In the genomic region with DNA sequence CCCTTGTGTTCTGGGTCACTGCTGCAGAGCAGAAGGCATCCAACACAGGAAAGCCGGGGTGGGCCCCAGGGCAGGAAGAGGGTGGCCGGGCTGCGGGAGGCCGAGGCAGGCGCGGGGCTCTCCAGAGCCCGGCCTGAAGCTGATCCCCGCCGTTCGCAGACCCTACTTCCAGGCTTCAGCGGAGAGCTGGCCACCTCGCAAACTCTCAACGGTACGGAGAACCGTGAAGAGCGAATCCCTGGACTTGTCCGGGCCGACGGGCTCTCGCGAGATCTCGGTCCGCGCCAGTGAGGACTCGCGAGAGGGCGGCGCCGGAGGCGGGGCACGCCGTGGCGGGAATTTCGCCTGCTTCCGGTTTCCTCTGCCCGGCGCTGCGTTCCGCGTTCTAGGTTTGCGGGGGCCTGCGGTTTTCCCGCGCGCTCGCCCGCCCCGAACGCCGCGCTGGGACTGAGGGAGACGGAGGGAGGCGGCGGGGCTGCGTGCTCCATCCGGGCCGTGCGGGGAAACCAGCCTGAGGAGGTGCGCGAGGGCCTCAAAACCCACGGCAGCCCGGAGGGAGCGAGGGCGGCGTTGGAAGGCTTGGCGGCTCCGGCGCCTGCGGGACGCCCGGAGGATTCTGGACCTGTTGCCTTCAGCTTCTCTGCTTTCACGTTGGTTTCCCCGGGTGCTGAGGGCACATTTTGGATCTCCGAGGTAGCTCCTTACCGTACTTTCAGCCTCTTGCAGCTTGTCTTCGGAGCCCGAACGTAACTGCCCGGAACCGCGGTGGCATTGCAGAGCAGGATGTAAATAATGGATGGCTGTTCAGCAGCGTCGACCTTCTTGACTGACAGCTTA, we compare ENCODE assay signal across 7 mouse cellular contexts. TPM values are rescaled to one million over a fixed set of nuclear protein-coding genes. Genes with fewer than 3 reads are reported as not detected.
DNase-seq lines count a peak whose midpoint lies in the region; ATAC-seq lines count a peak whose summit lies in the region.

A gene (plus strand): TSS at position 336 of the 837 bp plus-strand sequence.

- H3K36me3 ChIP-seq in embryonic facial prominence, embryonic 11.5 days (replicated peaks; ENCODE audit: control insufficient read depth, insufficient read depth, low read depth, low read length), result no peaks in the 10 kb centered on the region
- peaks cover 30% of the 10 kb centered on the region for H3K36me3 ChIP-seq in limb, embryonic 10.5 days
- no peaks in the 10 kb centered on the region for H3K36me3 ChIP-seq in midbrain, embryonic 13.5 days

- H3K27me3 ChIP-seq in embryonic facial prominence, embryonic 11.5 days (ENCODE audit: control insufficient read depth, insufficient read depth, low read length), result no peaks in the 10 kb centered on the region
- H3K27me3 ChIP-seq in limb, embryonic 10.5 days (ENCODE audit: low read depth, poor library complexity, severe bottlenecking), result no peaks in the 10 kb centered on the region
- H3K27me3 ChIP-seq in midbrain, embryonic 13.5 days, result no peaks in the 10 kb centered on the region

- no peaks in the 10 kb centered on the region for H3K9me3 ChIP-seq in embryonic facial prominence, embryonic 11.5 days (replicated peaks; ENCODE audit: control insufficient read depth, low read length)
- H3K9me3 ChIP-seq in limb, embryonic 10.5 days (replicated peaks), result no peaks in the 10 kb centered on the region
- 0 out of 2 replicates have a peak, but pooled peaks cover 3% of the 10 kb centered on the region for H3K9me3 ChIP-seq in midbrain, embryonic 13.5 days

- peak within 1 kb of the TSS; percentile 60 for H3K4me2 ChIP-seq in embryonic facial prominence, embryonic 11.5 days (ENCODE audit: low read depth, low read length)
- H3K4me2 ChIP-seq in midbrain, embryonic 13.5 days (replicated peaks), result peak within 1 kb of the TSS; percentile 72

- peak within 1 kb of the TSS; percentile 96 for H3K9ac ChIP-seq in embryonic facial prominence, embryonic 11.5 days (replicated peaks; ENCODE audit: low read length)
- peak within 1 kb of the TSS; percentile 91 for H3K9ac ChIP-seq in midbrain, embryonic 13.5 days (replicated peaks)

- peak; percentile 96 for DNase-seq in adrenal gland, postnatal 14 days
- DNase-seq in embryonic facial prominence, embryonic 11.5 days (ENCODE audit: low spot score), result peak; percentile 94
- peak; percentile 84 for DNase-seq in kidney, adult 11 months
- peak; percentile 97 for DNase-seq in limb, embryonic 10.5 days (ENCODE audit: low spot score)
- peak; percentile 88 for DNase-seq in spleen, adult 12 weeks (ENCODE audit: low spot score)

- no peaks in the 10 kb centered on the region for H3K4me1 ChIP-seq in embryonic facial prominence, embryonic 11.5 days (ENCODE audit: control insufficient read depth, insufficient read depth, low read length)
- 0 out of 2 replicates have a peak, but pooled peaks cover 2% of the 10 kb centered on the region for H3K4me1 ChIP-seq in limb, embryonic 10.5 days
- H3K4me1 ChIP-seq in midbrain, embryonic 13.5 days (replicated peaks), result peaks cover 10% of the 10 kb centered on the region

- peak; percentile 99 for ATAC-seq in embryonic facial prominence, embryonic 11.5 days (replicated peaks; ENCODE audit: insufficient number of reproducible peaks, low FRiP score, low TSS enrichment, low read depth)
- peak; percentile 98 for ATAC-seq in granulocyte monocyte progenitor cell, adult 5-6 weeks (replicated peaks; ENCODE audit: poor library complexity, severe bottlenecking)
- peak; percentile 99 for ATAC-seq in midbrain, embryonic 13.5 days

- peak within 1 kb of the TSS; percentile 95 for H3K27ac ChIP-seq in embryonic facial prominence, embryonic 11.5 days (replicated peaks; ENCODE audit: low read depth, low read length)
- H3K27ac ChIP-seq in limb, embryonic 10.5 days, result peak within 1 kb of the TSS; percentile 98
- peak within 1 kb of the TSS; percentile 95 for H3K27ac ChIP-seq in midbrain, embryonic 13.5 days

- under 1% methylated on average over 77 of the region's 83 CpGs for WGBS in embryonic facial prominence, embryonic 11.5 days
- under 1% methylated on average over 80 of the region's 83 CpGs for WGBS in limb, embryonic 10.5 days
- whole genome bisulfite sequencing in midbrain, embryonic 13.5 days, result under 1% methylated on average over 83 of the region's 83 CpGs

- peak within 1 kb of the TSS; percentile 83 for H3K4me3 ChIP-seq in embryonic facial prominence, embryonic 11.5 days (ENCODE audit: low read depth, low read length)
- H3K4me3 ChIP-seq in limb, embryonic 10.5 days, result peak within 1 kb of the TSS; percentile 82
- peak within 1 kb of the TSS; percentile 92 for H3K4me3 ChIP-seq in midbrain, embryonic 13.5 days (replicated peaks)

RNA-seq across cellular contexts. Expression of the gene that starts here (rescaled TPM):
- 6.2 and 7.7 TPM in 2 replicates for total RNA-seq in adrenal gland, postnatal 14 days (2021)
- 38.5 and 42.1 TPM in 2 replicates for polyA plus RNA-seq in embryonic facial prominence, embryonic 11.5 days (2014; fragmentation: Nextera tagmentation; extraction: Ambion mirVana)
- total RNA-seq in granulocyte monocyte progenitor cell, adult 5-6 weeks (2014; fragmentation: Nextera tagmentation), result 55.6 and 59.2 TPM in 2 replicates
- 48.4 and 60.8 TPM in 2 replicates for total RNA-seq in granulocyte monocyte progenitor cell, adult 5-6 weeks (2017)
- polyA plus RNA-seq in limb, embryonic 10.5 days (2016; fragmentation: Nextera tagmentation; extraction: Ambion mirVana), result 46.1 and 48.3 TPM in 2 replicates
- polyA plus RNA-seq in midbrain, embryonic 13.5 days (2015; fragmentation: Nextera tagmentation; extraction: Ambion mirVana), result 14.7 and 15.3 TPM in 2 replicates

Comparison
In these comparisons a context has a peak if more than half of its experiments do, and no peak if none do; other contexts are left out.
1. Peak in every context shown above with its lines: DNase-seq, ATAC-seq, H3K4me3 ChIP-seq and H3K27ac ChIP-seq.